In the genomic region with DNA sequence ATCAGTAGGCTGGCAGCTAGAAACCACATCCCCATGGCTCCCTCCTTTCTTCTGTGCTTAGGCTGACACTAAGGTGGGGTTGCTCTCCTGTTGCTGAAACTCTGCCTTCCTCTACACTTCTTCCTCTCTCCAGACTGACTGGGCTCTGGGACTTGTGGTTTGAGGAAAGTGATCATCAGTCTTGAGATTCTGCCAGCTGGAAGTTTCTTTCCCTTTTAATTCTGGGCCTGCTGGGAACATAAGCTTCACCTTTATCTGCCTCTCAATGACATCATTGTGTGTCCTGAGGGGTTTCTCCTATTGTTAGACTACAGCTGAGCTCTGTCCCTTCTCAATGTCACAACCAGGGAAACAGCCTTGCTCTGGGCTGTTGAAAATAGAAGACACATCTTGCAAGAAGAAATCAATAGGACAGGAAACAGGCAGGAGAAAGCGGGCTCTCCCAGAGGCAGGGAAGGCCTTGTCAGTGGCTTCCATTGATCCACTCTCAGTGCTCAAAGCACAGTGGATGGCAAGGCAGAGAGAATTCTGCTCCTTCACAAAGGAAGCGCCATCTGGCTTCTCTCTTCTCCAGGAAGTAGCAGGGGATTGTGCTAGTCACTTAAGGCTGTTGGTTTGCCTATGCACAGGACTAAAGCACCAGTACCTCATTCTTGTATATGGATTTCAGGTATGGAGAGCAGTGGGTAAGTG, we compare ENCODE assay signal across 19 mouse cellular contexts.
DNase-seq lines count a peak whose midpoint lies in the region; ATAC-seq and TF ChIP-seq lines count a peak whose summit lies in the region.
"Had no signal": no experiment of that assay in that cellular context is flagged by ENCODE, and none has a peak within 500 bp of the region (broad histone marks: within the 10 kb centered on the region; RNA-seq: fewer than 3 reads in every experiment).

No protein-coding gene starts in this region.

- peak; percentile 75 for ATAC-seq in heart, embryonic 15.5 days (replicated peaks; ENCODE audit: insufficient number of reproducible peaks, insufficient read depth, low FRiP score, low read depth)
- ATAC-seq in midbrain, embryonic 15.5 days (replicated peaks), result peak; percentile 54; the same call in 1 of the 2 replicates
- ATAC-seq: activated CD4-positive, CD25-positive, alpha-beta regulatory T cell, adult 4 months had no signal

- peak; percentile 24 for DNase-seq in heart, adult 8-10 months (ENCODE audit: low spot score)
- no peak for DNase-seq in heart, adult 11 months
- peak; percentile 6 for DNase-seq in retina, postnatal 1 day
- DNase-seq in retina, embryonic 14.5 days (ENCODE audit: low spot score), result no peak
- DNase-seq in lung, adult 2 months, result no peak
- DNase-seq in right cerebral cortex, postnatal 14 days, result no peak
- DNase-seq: B cell, adult 2 months; cerebellum, adult 18-20 months; embryo, embryonic 11 days; gastrocnemius, adult 2 months; kidney, postnatal 14 days; liver; thymus, postnatal 4 days had no signal

- H3K27me3 ChIP-seq in heart, embryonic 15.5 days, result no peaks in the 10 kb centered on the region
- no peaks in the 10 kb centered on the region for H3K27me3 ChIP-seq in midbrain, embryonic 15.5 days (replicated peaks)
- H3K27me3 ChIP-seq: forebrain, embryonic 12.5 days; lung, embryonic 15.5 days; stomach, embryonic 15.5 days had no signal

- peak overlapping the region; percentile 48 for H3K27ac ChIP-seq in heart, embryonic 15.5 days
- no peak overlapping the region for H3K27ac ChIP-seq in midbrain, embryonic 15.5 days
- H3K27ac ChIP-seq: forebrain, embryonic 12.5 days; gastrocnemius, adult 2 months; lung, embryonic 15.5 days; stomach, embryonic 15.5 days had no signal

- no peaks in the 10 kb centered on the region for H3K9me3 ChIP-seq in heart, embryonic 15.5 days (replicated peaks)
- no peaks in the 10 kb centered on the region for H3K9me3 ChIP-seq in midbrain, embryonic 15.5 days
- H3K9me3 ChIP-seq: forebrain, embryonic 12.5 days; lung, embryonic 15.5 days; stomach, embryonic 15.5 days had no signal

- TF ChIP-seq CTCF in lung, adult 2 months (IDR thresholded peaks at IDR 0.05; ENCODE audit: insufficient read depth, low read length), result no peak

- no peak for TF ChIP-seq POLR2A in lung, adult 2 months (IDR thresholded peaks at IDR 0.05; ENCODE audit: borderline replicate concordance, extremely low read depth, low read depth, low read length)

- H3K36me3 ChIP-seq in heart, embryonic 15.5 days, result no peaks in the 10 kb centered on the region
- H3K36me3 ChIP-seq in midbrain, embryonic 15.5 days (replicated peaks), result no peaks in the 10 kb centered on the region
- H3K36me3 ChIP-seq: forebrain, embryonic 12.5 days; lung, embryonic 15.5 days; stomach, embryonic 15.5 days had no signal

- H3K4me2 ChIP-seq in heart, embryonic 15.5 days, result no peak overlapping the region
- no peak overlapping the region for H3K4me2 ChIP-seq in midbrain, embryonic 15.5 days
- H3K4me2 ChIP-seq: forebrain, embryonic 12.5 days; lung, embryonic 15.5 days; stomach, embryonic 15.5 days had no signal

- no peak overlapping the region for H3K4me3 ChIP-seq in heart, embryonic 15.5 days
- H3K4me3 ChIP-seq in midbrain, embryonic 15.5 days, result no peak overlapping the region
- no peak overlapping the region for H3K4me3 ChIP-seq in lung, adult 2 months (replicated peaks; ENCODE audit: extremely low read depth, low read depth, low read length)
- H3K4me3 ChIP-seq: forebrain, embryonic 12.5 days; gastrocnemius, adult 2 months; lung, embryonic 15.5 days; stomach, embryonic 15.5 days had no signal

- H3K9ac ChIP-seq in heart, embryonic 15.5 days, result no peak overlapping the region
- H3K9ac ChIP-seq in midbrain, embryonic 15.5 days, result no peak overlapping the region
- H3K9ac ChIP-seq: forebrain, embryonic 12.5 days; lung, embryonic 15.5 days; stomach, embryonic 15.5 days had no signal

- peaks cover 19% of the 10 kb centered on the region for H3K4me1 ChIP-seq in heart, embryonic 15.5 days (replicated peaks)
- peaks cover 4% of the 10 kb centered on the region; the same call in 1 of the 2 replicates for H3K4me1 ChIP-seq in midbrain, embryonic 15.5 days
- no peaks in the 10 kb centered on the region for H3K4me1 ChIP-seq in lung, adult 2 months (ENCODE audit: control insufficient read depth, insufficient read depth, low read length)
- H3K4me1 ChIP-seq: forebrain, embryonic 12.5 days; lung, embryonic 15.5 days; stomach, embryonic 15.5 days had no signal

- 40% methylated on average over 2 of the region's 2 CpGs for WGBS in heart, embryonic 15.5 days
- WGBS in midbrain, embryonic 15.5 days, result 64% methylated on average over 2 of the region's 2 CpGs
- 91% methylated on average over 2 of the region's 2 CpGs for WGBS in lung, adult 2 months

Comparison
In these comparisons a context has a peak if more than half of its experiments do, and no peak if none do; other contexts are left out.
1. DNase-seq: peak in heart, adult 8-10 months (single experiment) and retina, postnatal 1 day (single experiment); none in heart, adult 11 months (single experiment), retina, embryonic 14.5 days (single experiment), lung, adult 2 months (single experiment) and right cerebral cortex, postnatal 14 days (single experiment).